Mouse (Mus musculus) CH12.LX (cell line): ENCODE data around the gene Ddias. TPM values are rescaled to one million over a fixed set of nuclear protein-coding genes. Genes with fewer than 3 reads are reported as not detected.
A peak's percentile ranks its signal among the peaks of the same experiment; 100 is the strongest.

Source experiments
- DNase-seq: peaks from one replicate; pipeline ENCODE4 v3.0.0-alpha.2; 2013; ENCODE audit errors: extremely low read depth
- H3K27ac ChIP-seq: 2 replicates; pipeline ENCODE4 v1.5.1; 2012; ENCODE audit warnings: low read depth, mild to moderate bottlenecking, control low read depth, moderate library complexity; ENCODE audit not compliant: insufficient read depth
- H3K27me3 ChIP-seq: replicated peaks from 2 replicates; pipeline ENCODE3; 2012; ENCODE audit warnings: inconsistent platforms
- H3K36me3 ChIP-seq, 2 experiments: replicated peaks in 1 of 2; 2 replicates each; pipeline versions ENCODE3 to v1.6.1; 2012; ENCODE audit warnings: inconsistent platforms in 1 of 2, low read length in 1 of 2, mild to moderate bottlenecking in 1 of 2, mixed read lengths in 1 of 2, moderate library complexity in 1 of 2; ENCODE audit not compliant: control insufficient read depth in 1 of 2, insufficient read depth in 1 of 2
- H3K4me1 ChIP-seq, 2 experiments: 2 replicates each; pipeline ENCODE4 v1.6.1; 2012; ENCODE audit warnings: inconsistent platforms in 1 of 2, moderate library complexity in 1 of 2; ENCODE audit not compliant: insufficient read depth in 2 of 2, control insufficient read depth in 1 of 2
- H3K4me2 ChIP-seq: 2 replicates; pipeline ENCODE4 v1.6.1; 2012; ENCODE audit warnings: low read depth, mild to moderate bottlenecking, control low read depth; ENCODE audit not compliant: poor library complexity, insufficient read depth, severe bottlenecking
- H3K4me3 ChIP-seq, 3 experiments: fragments of 150-350 bp in 1 of 3; sonication (generic) in 1 of 3; replicated peaks in 1 of 3; 2 replicates each; pipeline versions ENCODE3 to v1.5.1; 2011 to 2012; ENCODE audit warnings: low read depth in 2 of 3, low read length in 2 of 3, mild to moderate bottlenecking in 2 of 3, moderate library complexity in 2 of 3, control low read depth in 1 of 3, improper control_type of control experiment in 1 of 3, inconsistent platforms in 1 of 3, mixed read lengths in 1 of 3; ENCODE audit not compliant: poor library complexity in 1 of 3
- H3K79me2 ChIP-seq: replicated peaks from 2 replicates; pipeline ENCODE4 v1.6.1; 2012; ENCODE audit warnings: mild to moderate bottlenecking, moderate library complexity; ENCODE audit not compliant: control insufficient read depth, poor library complexity, insufficient read depth, severe bottlenecking; ENCODE audit errors: extremely low read depth
- H3K9ac ChIP-seq: 2 replicates; pipeline ENCODE4 v1.6.1; 2012; ENCODE audit warnings: low read depth, mild to moderate bottlenecking, control low read depth, moderate library complexity; ENCODE audit not compliant: insufficient read depth
- H3K9me3 ChIP-seq: replicated peaks from 2 replicates; pipeline ENCODE3; 2012; ENCODE audit warnings: low read length, inconsistent platforms, mixed read lengths
- CHD2 ChIP-seq: IDR thresholded peaks from 2 replicates; pipeline ENCODE4 v1.6.1; 2011; ENCODE audit warnings: low read length, improper control_type of control experiment
- CTCF ChIP-seq, 2 experiments: IDR thresholded peaks in 1 of 2; conservative IDR thresholded peaks in 1 of 2; 2 replicates each; pipeline ENCODE4 v1.5.1; 2011 to 2012; ENCODE audit warnings: low read depth in 2 of 2, low read length in 2 of 2, improper control_type of control experiment in 1 of 2, inconsistent platforms in 1 of 2, mild to moderate bottlenecking in 1 of 2, moderate library complexity in 1 of 2
- IRF4 ChIP-seq: IDR thresholded peaks from 2 replicates; pipeline ENCODE4 v1.6.1; 2014; ENCODE audit warnings: low read depth, mild to moderate bottlenecking, inconsistent platforms, low read length, improper control_type of control experiment
- JUN ChIP-seq: IDR thresholded peaks from 2 replicates; pipeline ENCODE4 v1.6.1; 2011; ENCODE audit warnings: low read depth, mild to moderate bottlenecking, low read length, improper control_type of control experiment, moderate library complexity; ENCODE audit not compliant: insufficient read depth
- JUND ChIP-seq: conservative IDR thresholded peaks from 2 replicates; pipeline ENCODE4 v1.6.1; 2011; ENCODE audit warnings: low read depth, low read length, improper control_type of control experiment
- KAT2A ChIP-seq: IDR thresholded peaks from 2 replicates; pipeline ENCODE4 v1.6.1; 2012; ENCODE audit warnings: low read length, improper control_type of control experiment, inconsistent platforms; ENCODE audit not compliant: insufficient replicate concordance
- MXI1 ChIP-seq: IDR thresholded peaks from 2 replicates; pipeline ENCODE4 v1.6.1; 2011; ENCODE audit warnings: mild to moderate bottlenecking, low read depth, low read length, improper control_type of control experiment
- MYC ChIP-seq: IDR thresholded peaks from 2 replicates; pipeline ENCODE4 v1.6.1; 2011; ENCODE audit warnings: low read depth, mild to moderate bottlenecking, improper control_type of control experiment, low read length
- POLR2A ChIP-seq: IDR thresholded peaks from 2 replicates; pipeline ENCODE4 v1.6.1; 2011; ENCODE audit warnings: low read depth, mild to moderate bottlenecking, improper control_type of control experiment, low read length
- POLR2AphosphoS2 ChIP-seq: IDR thresholded peaks from 2 replicates; pipeline ENCODE4 v1.6.1; 2011; ENCODE audit warnings: low read depth, low read length, improper control_type of control experiment
- RAD21 ChIP-seq: IDR thresholded peaks from 2 replicates; pipeline ENCODE4 v1.6.1; 2011; ENCODE audit warnings: low read depth, mild to moderate bottlenecking, low read length, improper control_type of control experiment, moderate library complexity
- SMC3 ChIP-seq: IDR thresholded peaks from 2 replicates; pipeline ENCODE4 v1.6.1; 2011; ENCODE audit warnings: low read depth, low read length, improper control_type of control experiment
- TBP ChIP-seq: conservative IDR thresholded peaks from 2 replicates; pipeline ENCODE4 v1.6.1; 2011; ENCODE audit warnings: low read depth, low read length, improper control_type of control experiment
- TCF12 ChIP-seq: IDR thresholded peaks from 2 replicates; pipeline ENCODE4 v1.6.1; 2014; ENCODE audit warnings: low read depth, mild to moderate bottlenecking, inconsistent platforms, low read length, improper control_type of control experiment
- UBTF ChIP-seq: IDR thresholded peaks from 2 replicates; pipeline ENCODE4 v1.6.1; 2012; ENCODE audit warnings: low read depth, mild to moderate bottlenecking, inconsistent platforms, low read length, improper control_type of control experiment, moderate library complexity
- USF1 ChIP-seq: IDR thresholded peaks from 2 replicates; pipeline ENCODE4 v1.6.1; 2014; ENCODE audit warnings: low read depth, mild to moderate bottlenecking, inconsistent platforms, low read length, improper control_type of control experiment
- USF2 ChIP-seq: conservative IDR thresholded peaks from 2 replicates; pipeline ENCODE4 v1.6.1; 2011; ENCODE audit warnings: low read depth, low read length, improper control_type of control experiment
- ZC3H11A ChIP-seq: IDR thresholded peaks from 2 replicates; pipeline ENCODE4 v1.6.1; 2012; ENCODE audit warnings: low read depth, mild to moderate bottlenecking, inconsistent platforms, low read length, improper control_type of control experiment
- ZKSCAN1 ChIP-seq: IDR thresholded peaks from 2 replicates; pipeline ENCODE4 v1.6.1; 2012; ENCODE audit warnings: low read depth, inconsistent platforms, low read length, improper control_type of control experiment, borderline replicate concordance
- ZMIZ1 ChIP-seq: IDR thresholded peaks from 2 replicates; pipeline ENCODE4 v1.6.1; 2012; ENCODE audit warnings: low read depth, mild to moderate bottlenecking, inconsistent platforms, low read length, improper control_type of control experiment
- ZNF384 ChIP-seq: IDR thresholded peaks from 2 replicates; pipeline ENCODE4 v1.6.1; 2012; ENCODE audit warnings: low read depth, low read length, improper control_type of control experiment, inconsistent platforms
- dilution Hi-C: fragments of 300-500 bp; cut with MboI; formaldehyde crosslinking; loops from 2 replicates; pipeline ENCODE4 v1.14.3; 2020; ENCODE audit warnings: low sequenced_read_pairs; ENCODE audit not compliant: extremely low pct_unique_long_range_greater_than_20kb, extremely low pct_ligation_motif_present
- in situ Hi-C: fragments of 300-500 bp; cut with MboI; formaldehyde crosslinking; loops from 3 replicates; pipeline ENCODE4 v1.14.3; 2019; ENCODE audit warnings: low sequenced_read_pairs, low pct_ligation_motif_present, low pct_unique_long_range_greater_than_20kb, mixed read lengths
- polyA plus RNA-seq: library from polyadenylated mRNA; unstranded; fragments of >175 nt; gene quantifications from 2 replicates; pipeline ENCODE4 v1.2.1, GENCODE M21; 2012; ENCODE audit warnings: low read depth; ENCODE audit not compliant: insufficient read length
- total RNA-seq, 2 experiments: library from RNA; depleted of rRNA; stranded (reverse); fragments of 300-350 nt in 1 of 2; fragments of >200 nt in 1 of 2; gene quantifications; 2 replicates each; pipeline ENCODE4 v1.2.3; 2012 to 2014

Gene Ddias
- total and polyA plus RNA-seq, 3 experiments: 17.5 to 38.0 (median 24.0) TPM

DNA sequence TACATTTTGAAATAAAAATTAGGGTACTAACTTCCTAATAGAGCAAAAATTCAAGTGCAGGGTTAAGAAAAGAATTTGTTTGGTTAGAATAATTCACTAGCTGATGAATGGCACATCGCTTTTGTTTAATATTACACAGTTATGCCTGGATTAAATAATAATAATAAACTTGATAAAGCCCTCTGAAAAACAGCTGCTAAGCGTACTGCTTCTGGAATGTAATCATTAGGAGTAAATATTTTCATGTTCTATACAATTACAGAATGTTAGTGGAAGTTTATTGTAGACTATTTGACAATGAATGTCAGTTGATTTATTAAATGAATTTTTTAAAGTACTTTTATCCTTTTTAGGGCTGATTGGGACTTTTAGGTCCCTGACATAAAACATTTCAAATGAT lies 31.8 kb downstream of the Ddias start:
- TF ChIP-seq RAD21 (no peak), JUND (no peak), TCF12 (no peak)
- H3K9me3 ChIP-seq: no peaks in the 10 kb centered on the region
- H3K9ac ChIP-seq: no peak overlapping the region
- H3K79me2 ChIP-seq: no peaks in the 10 kb centered on the region
- H3K36me3 ChIP-seq: peaks cover 2 to 13% of the 10 kb centered on the region in 2 experiments
- H3K27ac ChIP-seq: no peak overlapping the region
- in situ Hi-C loops: no loop called here
- no peaks in the 10 kb centered on the region for H3K27me3 ChIP-seq
- H3K4me3 ChIP-seq: no peak overlapping the region
- dilution Hi-C loops: no loop called here
- no peak for DNase-seq
- H3K4me2 ChIP-seq: no peak overlapping the region
- H3K4me1 ChIP-seq: peaks cover under 1 to 4% of the 10 kb centered on the region in 2 experiments; a peak in 1 of 4 replicates

DNA sequence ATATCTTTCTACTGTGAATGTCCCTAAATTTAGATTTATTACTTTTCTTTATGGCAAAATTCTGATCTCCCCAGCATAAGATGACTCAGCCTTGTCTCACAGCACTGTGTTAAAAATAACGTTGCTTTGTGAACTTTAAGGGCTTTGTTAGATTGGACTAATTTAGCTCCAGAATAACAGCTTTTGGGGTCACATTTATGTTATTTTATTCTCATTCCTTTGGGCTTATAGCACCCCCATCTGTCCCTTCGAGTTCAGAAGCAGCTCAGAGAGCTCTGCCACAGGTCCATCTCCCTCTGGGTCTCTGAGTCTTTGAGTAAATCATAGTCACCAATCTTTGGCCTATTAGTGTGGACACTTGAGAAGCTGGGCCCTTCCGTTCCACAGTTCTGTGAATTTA lies 36.1 kb downstream of the Ddias start:
- H3K79me2 ChIP-seq: no peaks in the 10 kb centered on the region
- H3K36me3 ChIP-seq: peaks cover 22 to 52% of the 10 kb centered on the region in 2 experiments
- DNase-seq: no peak
- no peak overlapping the region for H3K4me3 ChIP-seq
- peaks cover 2 to 4% of the 10 kb centered on the region in 2 experiments; a peak in 1 of 4 replicates for H3K4me1 ChIP-seq
- no peak overlapping the region for H3K4me2 ChIP-seq
- H3K9me3 ChIP-seq: no peaks in the 10 kb centered on the region
- no peak overlapping the region for H3K27ac ChIP-seq
- in situ Hi-C loops (no loop called here), dilution Hi-C loops (no loop called here)
- no peak for TF ChIP-seq ZC3H11A
- TF ChIP-seq MXI1: no peak
- TF ChIP-seq IRF4: no peak
- TF ChIP-seq MYC: no peak
- TF ChIP-seq POLR2A: no peak
- TF ChIP-seq UBTF: no peak
- TF ChIP-seq POLR2AphosphoS2: no peak
- no peak for TF ChIP-seq TBP
- TF ChIP-seq SMC3: peak; percentile 24; the same call in 1 of the 2 replicates
- peak; percentile 36 for TF ChIP-seq RAD21
- TF ChIP-seq ZNF384: no peak
- no peak for TF ChIP-seq CHD2
- no peak for TF ChIP-seq ZMIZ1
- TF ChIP-seq USF2: no peak
- TF ChIP-seq USF1: no peak
- peak in 1 of 2 experiments; percentile 29; a peak in 2 of 4 replicates for TF ChIP-seq CTCF (conservative IDR thresholded peaks at IDR 0.05 in 1 of 2, IDR thresholded peaks at IDR 0.05 in 1 of 2; ENCODE audit: low read depth in 2 of 2, low read length in 2 of 2)
- no peak for TF ChIP-seq ZKSCAN1
- TF ChIP-seq JUND: no peak
- no peak for TF ChIP-seq KAT2A
- no peak for TF ChIP-seq JUN
- peak overlapping the region; percentile 33; the same call in 1 of the 2 replicates for H3K9ac ChIP-seq
- no peaks in the 10 kb centered on the region for H3K27me3 ChIP-seq
